12 mouse cellular contexts compared by ENCODE assay signal in genomic region chr7:100502374-100502922, GRCm38 (mm10). TPM values are rescaled to one million over a fixed set of nuclear protein-coding genes. Genes with fewer than 3 reads are reported as not detected.
DNase-seq lines count a peak whose midpoint lies in the region; ATAC-seq and TF ChIP-seq lines count a peak whose summit lies in the region.
"Had no signal": no experiment of that assay in that cellular context is flagged by ENCODE, and none has a peak within 500 bp of the region (broad histone marks: within the 10 kb centered on the region; RNA-seq: fewer than 3 reads in every experiment).

No protein-coding gene starts in this region.

- H3K4me2 ChIP-seq in liver, embryonic 16.5 days (ENCODE audit: low read depth, low read length): no peak overlapping the region
- no peak overlapping the region for H3K4me2 ChIP-seq in hindbrain, postnatal 0 days (ENCODE audit: low read depth, low read length)
- H3K4me2 ChIP-seq: limb, embryonic 15.5 days had no signal

- H3K4me1 ChIP-seq in bone marrow, adult 2 months (ENCODE audit: control insufficient read depth, insufficient read depth, low read length): peaks cover 8% of the 10 kb centered on the region
- H3K4me1 ChIP-seq in liver, embryonic 16.5 days (ENCODE audit: control insufficient read depth, low read depth, low read length): peaks cover 48% of the 10 kb centered on the region
- H3K4me1 ChIP-seq in hindbrain, postnatal 0 days (ENCODE audit: insufficient read depth, low read length): no peaks in the 10 kb centered on the region

- no peaks in the 10 kb centered on the region for H3K9me3 ChIP-seq in liver, embryonic 16.5 days (replicated peaks; ENCODE audit: control insufficient read depth, low read length)
- no peaks in the 10 kb centered on the region for H3K9me3 ChIP-seq in hindbrain, postnatal 0 days (ENCODE audit: low read length)
- H3K9me3 ChIP-seq: limb, embryonic 15.5 days had no signal

- no peak overlapping the region for H3K4me3 ChIP-seq in bone marrow, adult 2 months (replicated peaks; ENCODE audit: control insufficient read depth, low read depth, low read length)
- no peak overlapping the region for H3K4me3 ChIP-seq in liver, embryonic 16.5 days (ENCODE audit: low read depth, low read length)
- H3K4me3 ChIP-seq in hindbrain, postnatal 0 days (ENCODE audit: low read length): no peak overlapping the region
- H3K4me3 ChIP-seq: limb, embryonic 15.5 days had no signal

- peak overlapping the region; percentile 4; the same call in 1 of the 2 replicates for H3K9ac ChIP-seq in liver, embryonic 16.5 days (ENCODE audit: low read depth, low read length)
- no peak overlapping the region for H3K9ac ChIP-seq in hindbrain, postnatal 0 days (replicated peaks; ENCODE audit: low read length)
- H3K9ac ChIP-seq: limb, embryonic 15.5 days had no signal

- peak; percentile 7 for ATAC-seq in liver, embryonic 16.5 days (ENCODE audit: low read depth)
- no peak for ATAC-seq in hindbrain, postnatal 0 days
- ATAC-seq: Patski had no signal

- H3K27ac ChIP-seq in bone marrow, adult 2 months (ENCODE audit: control insufficient read depth, insufficient read depth, low read depth, low read length, poor library complexity): peak overlapping the region; percentile 54
- H3K27ac ChIP-seq in liver, embryonic 16.5 days (ENCODE audit: low read length): peak overlapping the region; percentile 74
- H3K27ac ChIP-seq in hindbrain, postnatal 0 days: no peak overlapping the region
- H3K27ac ChIP-seq: limb, embryonic 15.5 days had no signal

- TF ChIP-seq POLR2A in bone marrow, adult 2 months (IDR thresholded peaks at IDR 0.05; ENCODE audit: borderline replicate concordance, control insufficient read depth, low read depth, low read length): no peak; the same call in 1 of the 2 replicates

- H3K27me3 ChIP-seq in liver, embryonic 16.5 days (ENCODE audit: control insufficient read depth, insufficient read depth, low read depth, low read length): no peaks in the 10 kb centered on the region
- H3K27me3 ChIP-seq in hindbrain, postnatal 0 days (ENCODE audit: insufficient read depth, low read length): no peaks in the 10 kb centered on the region
- H3K27me3 ChIP-seq: limb, embryonic 15.5 days; Patski had no signal

- WGBS in bone marrow, adult 2 months: 30% methylated on average over 7 of the region's 7 CpGs
- WGBS in liver, embryonic 16.5 days (ENCODE audit: insufficient replicate concordance): 46% methylated on average over 7 of the region's 7 CpGs
- WGBS in hindbrain, postnatal 0 days: 79% methylated on average over 7 of the region's 7 CpGs

- peak; percentile 50 to 57 for DNase-seq in spleen, postnatal 10 days (ENCODE audit: low spot score in 2 of 2)
- no peak for DNase-seq in spleen, adult 12 weeks (ENCODE audit: low spot score)
- no peak for DNase-seq in testis, postnatal 10 days (ENCODE audit: low spot score)
- DNase-seq in hindbrain, postnatal 0 days (ENCODE audit: low spot score): no peak
- DNase-seq in Muller cell, postnatal 12 days (ENCODE audit: inconsistent ontology term): no peak
- DNase-seq: adrenal gland, adult 8-10 months; heart, postnatal 4 days; kidney, adult 18-20 months had no signal

- no peak for TF ChIP-seq CTCF in bone marrow, adult 2 months (IDR thresholded peaks at IDR 0.05; ENCODE audit: control insufficient read depth, insufficient read depth, low read length)
- no peak for TF ChIP-seq CTCF in hindbrain, postnatal 0 days (IDR thresholded peaks at IDR 0.05; ENCODE audit: low read depth)

- peaks cover 32% of the 10 kb centered on the region for H3K36me3 ChIP-seq in liver, embryonic 16.5 days (ENCODE audit: control insufficient read depth, insufficient read depth)
- H3K36me3 ChIP-seq in hindbrain, postnatal 0 days (ENCODE audit: insufficient read depth, low read length): no peaks in the 10 kb centered on the region

RNA-seq across cellular contexts. Expression of gene Ucp2, which starts 9.3 kb away (rescaled TPM):
- polyA plus RNA-seq in bone marrow, adult 2 months (2011; ENCODE audit: insufficient read depth, insufficient read length, low replicate concordance, missing spikeins): 557 and 572 TPM in 2 replicates
- polyA plus RNA-seq in liver, embryonic 16.5 days (2015; fragmentation: Nextera tagmentation; extraction: Ambion mirVana): 722 and 766 TPM in 2 replicates
- total RNA-seq in hindbrain, postnatal 0 days (2014; rRNA removed): 70.5 and 101 TPM in 2 replicates
- polyA plus RNA-seq in hindbrain, postnatal 0 days (2015; fragmentation: Nextera tagmentation; extraction: Ambion mirVana): 112 and 113 TPM in 2 replicates

RNA-seq across cellular contexts. Expression of gene Dnajb13, which starts 12.3 kb away (rescaled TPM):
- 3.4 and 4.5 TPM in 2 replicates for polyA plus RNA-seq in bone marrow, adult 2 months (2011; ENCODE audit: insufficient read depth, insufficient read length, low replicate concordance, missing spikeins)
- polyA plus RNA-seq in liver, embryonic 16.5 days (2015; fragmentation: Nextera tagmentation; extraction: Ambion mirVana): 3.0 and 4.4 TPM in 2 replicates
- 3.9 and 7.1 TPM in 2 replicates for total RNA-seq in hindbrain, postnatal 0 days (2014; rRNA removed)
- 6.4 and 7.2 TPM in 2 replicates for polyA plus RNA-seq in hindbrain, postnatal 0 days (2015; fragmentation: Nextera tagmentation; extraction: Ambion mirVana)
- total RNA-seq: heart, postnatal 4 days had no signal

RNA-seq across cellular contexts. Expression of gene Ucp3, which starts 29.7 kb away (rescaled TPM):
- polyA plus RNA-seq in bone marrow, adult 2 months (2011; ENCODE audit: insufficient read depth, insufficient read length, low replicate concordance, missing spikeins): 0.77 TPM in 1 of 2 replicates, not detected in the other
- 0.05 and 0.08 TPM in 2 replicates for polyA plus RNA-seq in liver, embryonic 16.5 days (2015; fragmentation: Nextera tagmentation; extraction: Ambion mirVana)
- total RNA-seq in hindbrain, postnatal 0 days (2014; rRNA removed): 0.10 and 0.11 TPM in 2 replicates
- 0.16 TPM in 2 replicates for polyA plus RNA-seq in hindbrain, postnatal 0 days (2015; fragmentation: Nextera tagmentation; extraction: Ambion mirVana)

RNA-seq across cellular contexts. Expression of gene Coa4, which starts 34.4 kb away (rescaled TPM):
- 3.5 and 7.4 TPM in 2 replicates for polyA plus RNA-seq in bone marrow, adult 2 months (2011; ENCODE audit: insufficient read depth, insufficient read length, low replicate concordance, missing spikeins)
- 10.7 and 13.1 TPM in 2 replicates for polyA plus RNA-seq in liver, embryonic 16.5 days (2015; fragmentation: Nextera tagmentation; extraction: Ambion mirVana)
- 2.8 and 7.6 TPM in 2 replicates for total RNA-seq in hindbrain, postnatal 0 days (2014; rRNA removed)
- 4.9 and 6.2 TPM in 2 replicates for polyA plus RNA-seq in hindbrain, postnatal 0 days (2015; fragmentation: Nextera tagmentation; extraction: Ambion mirVana)

Comparison
In these comparisons a context has a peak if more than half of its experiments do, and no peak if none do; other contexts are left out.
1. DNase-seq: peak in spleen, postnatal 10 days (2 of 2); none in spleen, adult 12 weeks (single experiment), testis, postnatal 10 days (single experiment), hindbrain, postnatal 0 days (single experiment) and Muller cell, postnatal 12 days (single experiment).